Comparison of ENCODE assay signal across 29 mouse cellular contexts in genomic region chr1:89063800-89064199, GRCm38 (mm10).
"Had no signal": no experiment of that assay in that cellular context is flagged by ENCODE, and none has a peak within 500 bp of the region (broad histone marks: within the 10 kb centered on the region; RNA-seq: fewer than 3 reads in every experiment).

No protein-coding gene starts in this region.

- H3K4me2 ChIP-seq: limb, embryonic 12.5 days; limb, embryonic 13.5 days; limb, embryonic 15.5 days; liver, embryonic 11.5 days; liver, embryonic 12.5 days; liver, embryonic 13.5 days; liver, embryonic 15.5 days; lung, embryonic 14.5 days; lung, embryonic 15.5 days; midbrain, embryonic 11.5 days; midbrain, embryonic 12.5 days; midbrain, embryonic 13.5 days; midbrain, embryonic 15.5 days had no signal

- H3K27ac ChIP-seq: left cerebral cortex, adult 2 months; limb, embryonic 10.5 days; limb, embryonic 12.5 days; limb, embryonic 13.5 days; limb, embryonic 15.5 days; liver, embryonic 12.5 days; liver, embryonic 13.5 days; liver, embryonic 14.5 days; liver, embryonic 15.5 days; macrophage; midbrain, embryonic 10.5 days; midbrain, embryonic 12.5 days; midbrain, embryonic 13.5 days; midbrain, embryonic 15.5 days had no signal

- H3K27me3 ChIP-seq: limb, embryonic 12.5 days; limb, embryonic 13.5 days; limb, embryonic 15.5 days; liver, embryonic 13.5 days; liver, embryonic 15.5 days; lung, embryonic 15.5 days; midbrain, embryonic 12.5 days; midbrain, embryonic 13.5 days; midbrain, embryonic 15.5 days had no signal

- H3K36me3 ChIP-seq: limb, embryonic 10.5 days; limb, embryonic 12.5 days; limb, embryonic 13.5 days; limb, embryonic 15.5 days; liver, embryonic 12.5 days; liver, embryonic 13.5 days; liver, embryonic 15.5 days; lung, embryonic 15.5 days; midbrain, embryonic 10.5 days; midbrain, embryonic 12.5 days; midbrain, embryonic 13.5 days; midbrain, embryonic 15.5 days had no signal

- DNase-seq: left cerebral cortex, postnatal 4 days; liver; liver, embryonic 13.5 days; liver, postnatal 0 days; lung, adult 18-20 months; lung, adult 2 months; lung, embryonic 14.5 days; lung, postnatal 10 days; lung, postnatal 14 days; lung, postnatal 36 days; lung, postnatal 4 days; midbrain, embryonic 14.5 days had no signal

- H3K4me1 ChIP-seq: liver, embryonic 15.5 days; megakaryocyte, embryonic 14.5 days had no signal

- H3K4me3 ChIP-seq: left cerebral cortex, adult 2 months; limb, embryonic 10.5 days; limb, embryonic 12.5 days; limb, embryonic 13.5 days; limb, embryonic 15.5 days; liver, embryonic 12.5 days; liver, embryonic 13.5 days; liver, embryonic 15.5 days; lung, embryonic 15.5 days; megakaryocyte, embryonic 14.5 days; midbrain, embryonic 10.5 days; midbrain, embryonic 12.5 days; midbrain, embryonic 13.5 days; midbrain, embryonic 15.5 days had no signal
